Mouse (Mus musculus): ENCODE measurements around the gene Mypn. TPM values are rescaled to one million over a fixed set of nuclear protein-coding genes. Genes with fewer than 3 reads are reported as not detected.

Mypn gene
- polyA plus RNA-seq, 1 experiment = 7.9 TPM

GRCm38 (mm10) chr10:63130500-63130899 lies 73.3 kb downstream of the Mypn start:
- H3ac ChIP-seq (ENCODE audit: control insufficient read depth, insufficient read length) = no peak overlapping the region
- TF ChIP-seq SRF (IDR thresholded peaks at IDR 0.05; ENCODE audit: control insufficient read depth, insufficient read length, low read depth) (no peak), MYOD1 (IDR thresholded peaks at IDR 0.05; ENCODE audit: control insufficient read depth in 1 of 3, insufficient read length in 2 of 3, low read depth in 2 of 3) (no peak), USF1 (IDR thresholded peaks at IDR 0.05; ENCODE audit: low read depth) (no peak), MAX (IDR thresholded peaks at IDR 0.05; ENCODE audit: low read depth) (no peak), POLR2A (IDR thresholded peaks at IDR 0.05; ENCODE audit: insufficient read length, low read depth) (no peak), TCF3 (IDR thresholded peaks at IDR 0.05; ENCODE audit: insufficient read length, low read depth) (no peak), POLR2AphosphoS2 (IDR thresholded peaks at IDR 0.05; ENCODE audit: insufficient read length, low read depth) (no peak), REST (IDR thresholded peaks at IDR 0.05; ENCODE audit: insufficient read depth, insufficient read length) (no peak), TCF12 (IDR thresholded peaks at IDR 0.05; ENCODE audit: insufficient read depth, poor library complexity, severe bottlenecking) (no peak), CEBPB (IDR thresholded peaks at IDR 0.05; ENCODE audit: insufficient read depth, poor library complexity, severe bottlenecking) (no peak), MYOG (IDR thresholded peaks at IDR 0.05; ENCODE audit: control insufficient read depth in 1 of 3, insufficient read depth in 1 of 3, insufficient read length in 2 of 3, low read depth in 2 of 3) (no peak)

GRCm38 (mm10) chr10:63128256-63128655 lies 75.5 kb downstream of the Mypn start:
- Histone ChIP-seq H3K27me3 (ENCODE audit: control insufficient read depth, insufficient read depth, insufficient read length) (no peaks in the 10 kb centered on the region), H3ac (ENCODE audit: control insufficient read depth, insufficient read length) (no peak overlapping the region), H3K4me3 (no peak overlapping the region), H3K36me3 (ENCODE audit: control insufficient read depth, insufficient read depth) (no peaks in the 10 kb centered on the region), H3K4me2 (ENCODE audit: low read depth) (peak overlapping the region; percentile 58), H3K79me2 (ENCODE audit: control insufficient read depth, insufficient read depth) (no peaks in the 10 kb centered on the region)
- peak; percentile 32 to 96 (median 84) for TF ChIP-seq MYOD1 (IDR thresholded peaks at IDR 0.05; ENCODE audit: control insufficient read depth in 1 of 3, insufficient read length in 2 of 3, low read depth in 2 of 3)
- TF ChIP-seq MAX (IDR thresholded peaks at IDR 0.05; ENCODE audit: low read depth) = no peak
- TF ChIP-seq SRF (IDR thresholded peaks at IDR 0.05; ENCODE audit: control insufficient read depth, insufficient read length, low read depth) = no peak
- TF ChIP-seq CEBPB (IDR thresholded peaks at IDR 0.05; ENCODE audit: insufficient read depth, poor library complexity, severe bottlenecking) = 0 out of 2 replicates have a peak, but pooled peaks have one; percentile 31
- TF ChIP-seq E2F4 (IDR thresholded peaks at IDR 0.05; ENCODE audit: insufficient read depth) = no peak
- no peak for TF ChIP-seq REST (IDR thresholded peaks at IDR 0.05; ENCODE audit: insufficient read depth, insufficient read length)
- peak; percentile 84 for TF ChIP-seq TCF12 (IDR thresholded peaks at IDR 0.05; ENCODE audit: insufficient read depth, poor library complexity, severe bottlenecking)
- peak; percentile 76 for TF ChIP-seq TCF3 (IDR thresholded peaks at IDR 0.05; ENCODE audit: insufficient read length, low read depth)
- TF ChIP-seq USF1 (IDR thresholded peaks at IDR 0.05; ENCODE audit: low read depth) = no peak
- TF ChIP-seq MYOG (IDR thresholded peaks at IDR 0.05; ENCODE audit: control insufficient read depth in 1 of 3, insufficient read depth in 1 of 3, insufficient read length in 2 of 3, low read depth in 2 of 3) = peak; percentile 61 to 96 (median 86)
- TF ChIP-seq POLR2AphosphoS2 (IDR thresholded peaks at IDR 0.05; ENCODE audit: insufficient read length, low read depth) = no peak
- no peak for TF ChIP-seq POLR2A (IDR thresholded peaks at IDR 0.05; ENCODE audit: insufficient read length, low read depth)

More at GRCm38 (mm10) chr10:63130500-63130899, 73.3 kb downstream of the Mypn start:
- H3K79me2 ChIP-seq (ENCODE audit: control insufficient read depth, insufficient read depth) = no peaks in the 10 kb centered on the region
- no peak overlapping the region for H3K4me2 ChIP-seq (ENCODE audit: low read depth)
- H3K27me3 ChIP-seq (ENCODE audit: control insufficient read depth, insufficient read depth, insufficient read length) = no peaks in the 10 kb centered on the region
- H3K4me3 ChIP-seq = no peak overlapping the region
- H3K36me3 ChIP-seq (ENCODE audit: control insufficient read depth, insufficient read depth) = no peaks in the 10 kb centered on the region

DNA sequence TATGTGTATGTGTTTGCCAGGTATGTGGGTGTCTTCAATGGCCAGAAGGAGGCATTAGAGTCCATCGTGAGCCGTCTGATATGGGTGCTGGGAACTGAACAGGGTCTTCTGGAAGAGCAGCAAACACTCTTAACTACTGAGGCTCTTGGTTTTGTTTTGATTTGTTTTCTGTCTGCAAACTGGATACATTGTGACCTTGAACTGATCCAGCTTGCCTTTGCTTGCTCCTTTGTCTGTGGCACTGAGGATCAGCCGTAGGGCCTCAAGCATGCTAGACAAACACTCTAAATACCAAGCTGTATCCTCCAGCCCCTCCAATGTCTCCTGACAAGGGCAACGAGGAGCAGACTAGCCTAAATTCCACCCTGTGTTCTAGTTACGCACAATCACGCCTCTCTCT lies 76.6 kb downstream of the Mypn start:
- TF ChIP-seq E2F4 (IDR thresholded peaks at IDR 0.05; ENCODE audit: insufficient read depth) = no peak
- TF ChIP-seq MAX (IDR thresholded peaks at IDR 0.05; ENCODE audit: low read depth) = no peak
- no peak for TF ChIP-seq MYOD1 (IDR thresholded peaks at IDR 0.05; ENCODE audit: control insufficient read depth in 1 of 3, insufficient read length in 2 of 3, low read depth in 2 of 3)
- TF ChIP-seq CEBPB (IDR thresholded peaks at IDR 0.05; ENCODE audit: insufficient read depth, poor library complexity, severe bottlenecking) = no peak
- no peak for TF ChIP-seq SRF (IDR thresholded peaks at IDR 0.05; ENCODE audit: control insufficient read depth, insufficient read length, low read depth)
- TF ChIP-seq POLR2A (IDR thresholded peaks at IDR 0.05; ENCODE audit: insufficient read length, low read depth) = no peak
- Histone ChIP-seq H3ac (ENCODE audit: control insufficient read depth, insufficient read length) (no peak overlapping the region), H3K4me3 (no peak overlapping the region), H3K4me2 (ENCODE audit: low read depth) (no peak overlapping the region), H3K79me2 (ENCODE audit: control insufficient read depth, insufficient read depth) (no peaks in the 10 kb centered on the region), H3K27me3 (ENCODE audit: control insufficient read depth, insufficient read depth, insufficient read length) (no peaks in the 10 kb centered on the region), H3K36me3 (ENCODE audit: control insufficient read depth, insufficient read depth) (no peaks in the 10 kb centered on the region)

DNA sequence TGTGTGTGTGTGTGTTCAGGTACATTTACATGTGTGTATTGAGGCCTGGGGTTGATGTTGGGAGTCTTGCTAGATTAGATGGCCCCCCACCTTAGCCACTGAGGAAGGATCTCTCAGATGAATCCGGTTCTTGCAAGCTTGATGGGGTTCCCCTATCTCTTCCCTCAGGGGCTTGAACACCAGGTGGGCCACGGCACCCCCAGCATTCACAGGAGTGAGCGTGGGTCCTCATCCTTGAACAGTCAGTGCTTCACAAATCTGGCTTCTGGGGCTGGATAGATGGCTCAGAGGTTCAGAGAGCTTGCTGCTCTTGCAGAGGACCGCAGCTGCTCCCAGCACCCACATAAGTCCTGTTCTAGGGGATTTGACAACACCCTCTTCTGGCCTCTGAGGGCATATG lies 77.6 kb downstream of the Mypn start:
- Histone ChIP-seq H3K27me3 (ENCODE audit: control insufficient read depth, insufficient read depth, insufficient read length) (no peaks in the 10 kb centered on the region), H3K36me3 (ENCODE audit: control insufficient read depth, insufficient read depth) (no peaks in the 10 kb centered on the region), H3K79me2 (ENCODE audit: control insufficient read depth, insufficient read depth) (no peaks in the 10 kb centered on the region), H3ac (ENCODE audit: control insufficient read depth, insufficient read length) (no peak overlapping the region), H3K4me3 (no peak overlapping the region), H3K4me2 (ENCODE audit: low read depth) (no peak overlapping the region)
- no peak for TF ChIP-seq REST (IDR thresholded peaks at IDR 0.05; ENCODE audit: insufficient read depth, insufficient read length)
- no peak for TF ChIP-seq E2F4 (IDR thresholded peaks at IDR 0.05; ENCODE audit: insufficient read depth)
- no peak for TF ChIP-seq MYOG (IDR thresholded peaks at IDR 0.05; ENCODE audit: control insufficient read depth in 1 of 3, insufficient read depth in 1 of 3, insufficient read length in 2 of 3, low read depth in 2 of 3)
- no peak for TF ChIP-seq CEBPB (IDR thresholded peaks at IDR 0.05; ENCODE audit: insufficient read depth, poor library complexity, severe bottlenecking)
- TF ChIP-seq POLR2AphosphoS2 (IDR thresholded peaks at IDR 0.05; ENCODE audit: insufficient read length, low read depth) = no peak
- TF ChIP-seq TCF3 (IDR thresholded peaks at IDR 0.05; ENCODE audit: insufficient read length, low read depth) = no peak
- TF ChIP-seq POLR2A (IDR thresholded peaks at IDR 0.05; ENCODE audit: insufficient read length, low read depth) = no peak
- no peak for TF ChIP-seq USF1 (IDR thresholded peaks at IDR 0.05; ENCODE audit: low read depth)
- TF ChIP-seq SRF (IDR thresholded peaks at IDR 0.05; ENCODE audit: control insufficient read depth, insufficient read length, low read depth) = no peak
- TF ChIP-seq MYOD1 (IDR thresholded peaks at IDR 0.05; ENCODE audit: control insufficient read depth in 1 of 3, insufficient read length in 2 of 3, low read depth in 2 of 3) = no peak
- TF ChIP-seq MAX (IDR thresholded peaks at IDR 0.05; ENCODE audit: low read depth) = no peak
- TF ChIP-seq TCF12 (IDR thresholded peaks at IDR 0.05; ENCODE audit: insufficient read depth, poor library complexity, severe bottlenecking) = no peak

Measured in myocyte (in vitro differentiated cells).